Mouse (Mus musculus) liver, adult 2 months (tissue): ENCODE data around the gene E030018B13Rik. TPM values are rescaled to one million over a fixed set of nuclear protein-coding genes. Genes with fewer than 3 reads are reported as not detected.

ENCODE experiments used
- DNase-seq: peaks from one replicate; pipeline ENCODE4 v3.0.0-alpha.2; 2011; ENCODE audit warnings: low read depth, low spot score; ENCODE audit errors: extremely low read depth
- H3K27ac ChIP-seq: fragments of 200-500 bp; replicated peaks from 2 replicates; pipeline ENCODE4 v1.5.1; 2012; ENCODE audit warnings: low read depth, mild to moderate bottlenecking, control low read depth, inconsistent platforms, low read length; ENCODE audit not compliant: insufficient read depth
- H3K27me3 ChIP-seq: fragments of 200-500 bp; 2 replicates; pipeline ENCODE4 v1.6.1; 2012; ENCODE audit warnings: mild to moderate bottlenecking, moderate library complexity, low read length, inconsistent platforms; ENCODE audit not compliant: control insufficient read depth, insufficient read depth
- H3K36me3 ChIP-seq: fragments of 200-500 bp; 2 replicates; pipeline ENCODE4 v1.6.1; 2012; ENCODE audit warnings: low read length, inconsistent platforms; ENCODE audit not compliant: control insufficient read depth, insufficient read depth
- H3K4me1 ChIP-seq: fragments of 200-500 bp; 2 replicates; pipeline ENCODE4 v1.6.1; 2011; ENCODE audit warnings: low read length; ENCODE audit not compliant: control insufficient read depth, insufficient read depth
- H3K4me3 ChIP-seq: fragments of 200-500 bp; 2 replicates; pipeline ENCODE4 v1.5.1; 2011; ENCODE audit warnings: low read depth, mild to moderate bottlenecking, control low read depth, low read length, moderate library complexity; ENCODE audit not compliant: insufficient read depth
- H3K79me2 ChIP-seq: fragments of 200-500 bp; 2 replicates; pipeline ENCODE4 v1.6.1; 2012; ENCODE audit warnings: inconsistent platforms, mild to moderate bottlenecking, low read length, moderate library complexity; ENCODE audit not compliant: control insufficient read depth, insufficient read depth
- H3K9ac ChIP-seq: fragments of 200-500 bp; 2 replicates; pipeline ENCODE4 v1.6.1; 2012; ENCODE audit warnings: low read depth, mild to moderate bottlenecking, control low read depth, inconsistent platforms, low read length
- CTCF ChIP-seq: fragments of 200-500 bp; IDR thresholded peaks from 2 replicates; pipeline ENCODE4 v1.5.1; 2011; ENCODE audit warnings: low read depth, low read length, control low read depth
- POLR2A ChIP-seq: fragments of 200-500 bp; IDR thresholded peaks from 2 replicates; pipeline ENCODE4 v1.6.1; 2011; ENCODE audit warnings: low read length, control low read depth; ENCODE audit not compliant: insufficient read depth; ENCODE audit errors: extremely low read depth
- WGBS: fragments of 180-500 bp; shearing (Covaris S2); methylation state at CpG from one replicate; pipeline ENCODE4 v1.1.7; 2018; 5-methylcytosine and 5-hydroxymethylcytosine counted together
- polyA plus RNA-seq: library from polyadenylated mRNA; depleted of rRNA; stranded (reverse); fragments of >200 nt; gene quantifications from 2 replicates; pipeline ENCODE4 v1.2.3, GENCODE M21; 2012
- total RNA-seq: library from RNA; depleted of rRNA; stranded (reverse); fragments of >200 nt; gene quantifications from 2 replicates; pipeline ENCODE4 v1.2.3, GENCODE M21; 2014

Gene E030018B13Rik
- total and polyA plus RNA-seq, 2 experiments: 0.09 TPM; not detected in 1

DNA sequence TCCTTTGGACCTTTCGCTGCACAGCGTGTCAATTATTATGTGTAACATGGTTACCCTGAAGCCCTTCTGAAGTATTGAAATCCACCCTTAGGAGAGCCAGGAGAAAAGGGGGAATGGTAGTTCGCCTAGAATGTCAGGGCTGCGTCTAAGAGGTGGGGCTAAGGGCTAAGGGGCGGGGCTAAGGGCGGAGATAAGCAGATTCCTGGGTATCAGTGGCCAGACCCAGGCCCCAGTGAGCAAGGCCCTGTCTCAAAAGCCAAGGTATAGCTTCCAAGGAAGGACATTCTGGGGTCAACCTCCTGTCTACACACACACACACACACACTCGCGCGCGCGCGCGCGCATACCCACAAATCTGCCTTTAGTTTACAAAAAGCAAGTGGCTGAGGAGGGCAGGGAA lies 39.0 kb upstream of the E030018B13Rik start:
- Histone ChIP-seq H3K4me3 (no peak overlapping the region), H3K27me3 (no peaks in the 10 kb centered on the region), H3K79me2 (no peaks in the 10 kb centered on the region), H3K9ac (no peak overlapping the region), H3K36me3 (no peaks in the 10 kb centered on the region), H3K4me1 (no peaks in the 10 kb centered on the region), H3K27ac (no peak overlapping the region)
- TF ChIP-seq POLR2A (no peak), CTCF (no peak)
- no peak for DNase-seq
- WGBS: 46% methylated on average over 14 of the region's 14 CpGs

DNA sequence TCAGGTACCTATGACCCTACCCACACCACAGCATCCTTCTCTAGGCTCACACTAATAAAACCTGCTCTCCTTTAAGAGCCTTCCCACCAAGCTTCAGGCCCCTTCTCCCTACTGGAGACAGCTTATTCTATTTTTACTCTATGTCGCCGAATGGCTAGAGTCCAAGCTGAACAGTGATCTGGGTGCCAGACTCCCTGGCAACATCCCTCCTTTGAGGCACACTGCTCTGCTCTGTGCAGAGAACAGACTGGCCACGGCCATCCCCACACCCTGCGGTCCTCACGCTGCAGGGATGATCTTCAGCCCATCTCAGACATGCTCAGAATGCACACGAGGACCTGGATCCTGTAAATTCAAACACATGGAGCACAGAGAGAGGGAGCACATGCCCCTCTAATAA lies 37.1 kb upstream of the E030018B13Rik start:
- H3K9ac ChIP-seq: no peak overlapping the region
- no peak for DNase-seq
- no peaks in the 10 kb centered on the region for H3K4me1 ChIP-seq
- WGBS: 81% methylated on average over 6 of the region's 6 CpGs
- H3K27ac ChIP-seq: no peak overlapping the region
- no peaks in the 10 kb centered on the region for H3K27me3 ChIP-seq
- H3K36me3 ChIP-seq: no peaks in the 10 kb centered on the region
- TF ChIP-seq POLR2A: no peak
- no peak for TF ChIP-seq CTCF
- H3K79me2 ChIP-seq: no peaks in the 10 kb centered on the region
- no peak overlapping the region for H3K4me3 ChIP-seq

DNA sequence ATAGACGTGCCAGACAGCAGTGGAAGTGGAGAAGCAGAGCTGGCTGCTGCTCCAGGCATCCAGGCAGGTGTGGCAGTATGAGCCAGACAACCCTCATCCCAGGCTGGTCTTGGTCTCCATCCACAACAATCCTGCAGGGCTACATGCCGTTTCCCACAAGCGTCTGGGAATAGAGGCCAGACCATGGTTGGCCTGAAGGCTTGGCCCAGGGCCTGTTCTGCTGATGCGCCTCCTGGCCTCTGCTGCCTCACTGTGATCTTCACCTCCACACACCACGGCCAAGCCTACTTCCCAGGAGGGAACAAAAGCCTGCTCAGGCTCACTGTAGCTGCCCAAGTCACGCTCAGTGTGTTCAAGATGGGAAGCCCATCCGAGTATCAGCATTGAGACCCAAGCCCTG lies 33.9 kb upstream of the E030018B13Rik start:
- no peaks in the 10 kb centered on the region for H3K79me2 ChIP-seq
- 93% methylated on average over 7 of the region's 7 CpGs for WGBS
- H3K27me3 ChIP-seq: no peaks in the 10 kb centered on the region
- H3K4me3 ChIP-seq: no peak overlapping the region
- TF ChIP-seq POLR2A: no peak
- TF ChIP-seq CTCF: no peak
- peaks cover 11% of the 10 kb centered on the region for H3K4me1 ChIP-seq
- no peak for DNase-seq
- no peaks in the 10 kb centered on the region for H3K36me3 ChIP-seq
- no peak overlapping the region for H3K27ac ChIP-seq
- no peak overlapping the region for H3K9ac ChIP-seq

DNA sequence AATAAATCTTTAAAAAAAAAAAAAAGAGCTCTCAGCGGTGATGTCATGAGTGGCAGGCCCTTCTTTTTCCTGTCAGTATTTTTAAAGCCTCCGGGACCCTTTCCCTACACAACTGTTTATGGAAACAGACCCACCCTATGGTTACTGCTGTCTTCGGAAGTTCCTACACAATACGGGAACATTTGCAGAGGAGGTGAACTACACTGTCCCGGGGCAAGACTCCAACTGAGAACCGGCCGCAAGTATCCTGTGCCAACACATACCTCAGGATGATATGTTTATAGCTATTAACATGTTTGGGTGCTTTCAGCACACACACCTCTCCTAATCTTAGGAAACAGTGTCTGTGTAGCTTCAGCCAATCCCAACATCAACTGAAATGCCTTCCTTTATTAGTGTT lies 31.6 kb upstream of the E030018B13Rik start:
- Histone ChIP-seq H3K27ac (no peak overlapping the region), H3K79me2 (no peaks in the 10 kb centered on the region), H3K36me3 (peaks cover under 1% of the 10 kb centered on the region; the same call in 1 of the 2 replicates), H3K9ac (no peak overlapping the region), H3K4me3 (no peak overlapping the region), H3K4me1 (peaks cover 17% of the 10 kb centered on the region), H3K27me3 (no peaks in the 10 kb centered on the region)
- no peak for TF ChIP-seq CTCF
- TF ChIP-seq POLR2A: no peak
- 83% methylated on average over 7 of the region's 7 CpGs for WGBS
- DNase-seq: no peak

GRCm38 (mm10) chr7:63887034-63887551 lies 29.6 kb upstream of the E030018B13Rik start:
- Histone ChIP-seq H3K4me3 (no peak overlapping the region), H3K4me1 (peaks cover 17% of the 10 kb centered on the region), H3K27me3 (no peaks in the 10 kb centered on the region), H3K36me3 (peaks cover 6% of the 10 kb centered on the region; the same call in 1 of the 2 replicates), H3K9ac (no peak overlapping the region), H3K79me2 (peaks cover 5% of the 10 kb centered on the region; the same call in 1 of the 2 replicates), H3K27ac (peak overlapping the region; percentile 9; the same call in 1 of the 2 replicates)
- 33% methylated on average over 8 of the region's 8 CpGs for WGBS
- no peak for DNase-seq
- TF ChIP-seq POLR2A: no peak
- TF ChIP-seq CTCF: no peak

DNA sequence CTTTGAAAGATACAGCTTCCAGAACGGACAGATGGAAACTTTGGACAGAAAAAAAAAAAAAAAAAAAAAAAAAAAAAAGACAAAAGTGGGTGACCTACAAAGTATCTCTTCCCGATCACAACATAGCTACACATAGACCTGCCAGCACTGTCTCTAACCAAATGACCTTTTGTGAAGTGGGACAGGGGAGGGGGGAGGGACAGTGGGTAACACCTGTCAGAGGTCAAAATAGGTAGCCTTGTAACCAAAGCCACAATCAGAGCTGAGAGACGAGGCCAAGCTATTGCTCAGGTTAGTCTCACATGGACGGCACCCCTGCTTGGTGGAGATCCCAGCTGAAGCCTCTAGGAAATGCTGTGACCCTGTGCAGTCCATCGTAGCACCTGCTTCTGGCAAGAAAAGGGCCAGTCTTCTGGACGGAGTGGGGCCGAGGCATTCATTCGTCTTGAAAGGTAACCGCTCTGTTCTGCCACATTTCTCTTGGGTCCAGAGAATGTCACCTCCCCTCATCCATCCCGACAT lies 29.0 kb upstream of the E030018B13Rik start:
- Histone ChIP-seq H3K4me1 (peaks cover 17% of the 10 kb centered on the region), H3K27me3 (no peaks in the 10 kb centered on the region), H3K9ac (no peak overlapping the region; the same call in 1 of the 2 replicates), H3K27ac (peak overlapping the region; percentile 56), H3K79me2 (peaks cover 5% of the 10 kb centered on the region; the same call in 1 of the 2 replicates), H3K36me3 (peaks cover 6% of the 10 kb centered on the region; the same call in 1 of the 2 replicates), H3K4me3 (no peak overlapping the region)
- DNase-seq: peak; percentile 80
- 50% methylated on average over 10 of the region's 10 CpGs for WGBS
- TF ChIP-seq POLR2A: no peak
